Mouse (Mus musculus) olfactory bulb, adult 2 months (tissue): ENCODE measurements around the gene Gm11563.

ENCODE experiments used
- CTCF ChIP-seq: fragments of 200-500 bp; IDR thresholded peaks from 2 replicates; pipeline ENCODE4 v1.5.1; 2012; ENCODE audit warnings: low read depth, mild to moderate bottlenecking, low read length, moderate library complexity; ENCODE audit not compliant: insufficient read depth
- POLR2A ChIP-seq: fragments of 200-500 bp; IDR thresholded peaks from 2 replicates; pipeline ENCODE4 v1.6.1; 2012; ENCODE audit warnings: mild to moderate bottlenecking, low read depth, low read length, moderate library complexity; ENCODE audit not compliant: insufficient read depth

DNA sequence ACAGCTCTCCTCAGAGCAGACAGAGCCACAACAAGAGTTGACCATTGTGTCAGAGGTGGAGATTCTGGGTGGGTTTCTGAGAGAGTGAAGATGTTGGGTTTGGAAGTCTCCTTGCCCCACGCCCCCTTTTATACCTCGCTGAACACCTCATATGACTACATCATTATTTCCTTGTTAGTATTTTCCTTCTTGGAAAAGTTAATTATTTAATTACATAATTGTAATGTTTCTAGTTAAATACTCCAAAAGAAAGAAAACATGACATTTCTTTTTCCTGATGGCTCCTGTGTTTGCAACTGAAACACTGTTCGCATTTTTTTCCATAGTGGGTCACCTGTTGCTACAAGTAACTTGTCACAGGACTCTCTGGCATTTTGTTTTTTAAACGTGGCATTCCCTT is 30.6 kb downstream of the Gm11563 start, which contains the start of gene Krtap4-1:
- no peak for TF ChIP-seq CTCF
- no peak for TF ChIP-seq POLR2A
